Mouse (Mus musculus): ENCODE measurements around the gene Prr7. TPM values are rescaled to one million over a fixed set of nuclear protein-coding genes. Genes with fewer than 3 reads are reported as not detected.
A peak's percentile ranks its signal among the peaks of the same experiment; 100 is the strongest.
"Not testable (repeated sequence)": the region's sequence is repeated elsewhere in the genome, so short reads cannot be mapped to it uniquely, and the experiment has no call there.

Gene Prr7
- polyA plus RNA-seq, 1 experiment from 2014 or later = 6.3 TPM

- 81% methylated on average over 12 of the region's 12 CpGs for WGBS
- ATAC-seq (ENCODE audit: low FRiP score) (no peak), DNase-seq (ENCODE audit: low spot score) (no peak)
Observed at GRCm38 (mm10) chr13:55429226-55429888, 34.7 kb upstream of the Prr7 start.

DNA sequence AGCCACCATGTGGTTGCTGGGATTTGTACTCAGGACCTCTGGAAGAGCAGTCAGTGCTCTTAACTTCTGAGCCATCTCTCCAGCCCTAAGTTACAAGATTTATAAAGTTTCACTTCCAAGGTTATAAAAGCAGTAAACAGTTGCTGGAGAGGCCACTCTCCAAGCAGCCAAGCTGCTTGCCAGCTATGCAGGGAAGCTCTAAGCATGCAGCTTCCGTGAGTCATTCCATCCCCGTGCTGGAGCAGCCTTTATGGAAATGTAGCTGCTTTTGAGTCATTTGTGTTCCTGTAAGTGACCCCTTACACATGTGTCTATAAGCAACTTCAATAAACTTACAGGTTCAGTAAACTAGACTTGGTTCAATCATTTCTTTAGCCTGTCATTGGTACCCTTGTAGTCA is 33.5 kb upstream of the Prr7 start:
- H3K36me3 ChIP-seq (replicated peaks; ENCODE audit: control insufficient read depth, insufficient read depth) = no peaks in the 10 kb centered on the region
- no peak overlapping the region for H3K4me3 ChIP-seq (replicated peaks; ENCODE audit: low read length)
- H3K4me2 ChIP-seq (replicated peaks) = no peak overlapping the region
- H3K4me1 ChIP-seq (replicated peaks; ENCODE audit: control insufficient read depth, insufficient read depth, low read length) = no peaks in the 10 kb centered on the region
- no peak overlapping the region for H3K9ac ChIP-seq
- H3K9me3 ChIP-seq (ENCODE audit: control insufficient read depth, low read length) = no peaks in the 10 kb centered on the region
- ATAC-seq (ENCODE audit: low FRiP score) (no peak), DNase-seq (ENCODE audit: low spot score) (no peak)
- no peak overlapping the region for H3K27ac ChIP-seq
- 91% methylated on average over 2 of the region's 2 CpGs for WGBS
- no peaks in the 10 kb centered on the region for H3K27me3 ChIP-seq (ENCODE audit: control insufficient read depth, insufficient read depth, low read length)

More at GRCm38 (mm10) chr13:55429226-55429888, 34.7 kb upstream of the Prr7 start:
- no peak overlapping the region for H3K27ac ChIP-seq
- no peaks in the 10 kb centered on the region for H3K9me3 ChIP-seq (ENCODE audit: control insufficient read depth, low read length)
- no peaks in the 10 kb centered on the region for H3K4me1 ChIP-seq (replicated peaks; ENCODE audit: control insufficient read depth, insufficient read depth, low read length)
- H3K4me2 ChIP-seq (replicated peaks) = no peak overlapping the region
- no peaks in the 10 kb centered on the region for H3K27me3 ChIP-seq (ENCODE audit: control insufficient read depth, insufficient read depth, low read length)
- H3K4me3 ChIP-seq (replicated peaks; ENCODE audit: low read length) = no peak overlapping the region
- no peaks in the 10 kb centered on the region for H3K36me3 ChIP-seq (replicated peaks; ENCODE audit: control insufficient read depth, insufficient read depth)
- H3K9ac ChIP-seq = no peak overlapping the region

DNA sequence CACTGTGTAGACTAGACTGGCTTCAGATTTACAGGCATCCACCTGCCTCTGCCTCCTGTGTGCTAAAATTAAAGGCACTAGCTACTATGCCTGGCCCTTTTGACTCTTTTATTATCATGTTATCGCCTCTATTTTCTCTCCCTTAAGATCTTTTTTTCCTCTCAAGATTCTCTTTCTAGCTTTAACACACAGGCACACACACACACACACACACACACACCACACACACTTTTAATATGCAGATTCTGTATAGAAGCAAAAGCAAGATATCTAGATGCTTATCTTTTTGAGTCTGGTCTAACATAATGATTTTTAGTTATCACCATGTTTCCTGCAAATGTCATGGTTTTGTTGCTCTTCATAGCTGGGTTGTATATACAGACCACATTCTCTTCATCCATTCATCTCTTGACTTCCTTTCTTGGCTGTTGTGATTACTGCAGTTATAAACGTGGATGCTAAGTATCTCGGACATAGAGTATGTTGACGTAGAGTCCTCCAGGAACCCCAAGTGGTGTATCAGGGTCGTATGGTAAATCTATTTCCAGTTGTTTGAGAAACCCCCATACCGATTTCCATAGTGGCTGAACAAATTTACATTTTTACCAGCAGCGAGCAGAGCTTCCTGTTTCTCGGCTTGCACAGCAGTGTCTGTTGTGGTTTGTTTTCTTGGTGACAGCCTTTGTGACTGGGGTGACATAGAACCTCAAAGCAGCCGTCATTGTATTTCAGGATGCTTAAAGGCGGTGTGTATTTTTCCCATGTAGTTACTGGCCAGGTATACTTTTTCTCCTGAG is 32.0 kb upstream of the Prr7 start:
- Histone ChIP-seq H3K4me1 (replicated peaks; ENCODE audit: control insufficient read depth, insufficient read depth, low read length) (no peaks in the 10 kb centered on the region), H3K9ac (no peak overlapping the region), H3K27ac (no peak overlapping the region), H3K4me2 (replicated peaks) (no peak overlapping the region), H3K36me3 (replicated peaks; ENCODE audit: control insufficient read depth, insufficient read depth) (no peaks in the 10 kb centered on the region), H3K27me3 (ENCODE audit: control insufficient read depth, insufficient read depth, low read length) (no peaks in the 10 kb centered on the region), H3K9me3 (ENCODE audit: control insufficient read depth, low read length) (no peaks in the 10 kb centered on the region), H3K4me3 (replicated peaks; ENCODE audit: low read length) (no peak overlapping the region)
- DNase-seq (ENCODE audit: low spot score) (no peak), ATAC-seq (ENCODE audit: low FRiP score) (no peak)
- WGBS = 79% methylated on average over 10 of the region's 10 CpGs

DNA sequence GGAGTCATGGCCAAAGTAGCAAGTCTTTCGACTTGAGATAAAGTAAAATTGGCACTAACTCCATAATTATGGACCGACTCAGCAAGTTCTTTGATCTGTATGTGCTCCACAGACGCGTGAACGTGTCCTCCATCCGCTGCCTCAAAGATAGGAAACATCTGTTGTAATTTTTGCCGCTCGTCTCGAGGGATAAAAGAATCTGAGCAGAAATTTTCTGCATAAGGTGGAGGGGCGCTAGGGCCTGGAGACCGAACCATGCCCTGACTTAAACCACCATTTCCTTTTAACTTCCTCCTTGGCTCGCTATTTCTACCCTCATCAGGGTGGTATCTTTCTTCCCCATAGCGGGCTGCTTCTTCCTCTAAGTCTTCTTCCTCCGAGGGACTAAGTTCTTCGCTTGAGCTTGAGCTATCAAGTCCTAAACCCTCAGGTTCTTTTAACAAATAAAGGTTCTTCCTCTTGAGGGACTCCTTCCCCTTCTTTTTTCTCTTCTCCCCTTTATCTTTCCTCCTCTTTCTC is 26.9 kb upstream of the Prr7 start:
- H3K9ac ChIP-seq; H3K9me3 ChIP-seq (ENCODE audit: control insufficient read depth, low read length); DNase-seq (ENCODE audit: low spot score); H3K36me3 ChIP-seq (replicated peaks; ENCODE audit: control insufficient read depth, insufficient read depth); ATAC-seq (ENCODE audit: low FRiP score); H3K4me3 ChIP-seq (replicated peaks; ENCODE audit: low read length); H3K4me2 ChIP-seq (replicated peaks); H3K27me3 ChIP-seq (ENCODE audit: control insufficient read depth, insufficient read depth, low read length); H3K27ac ChIP-seq; H3K4me1 ChIP-seq (replicated peaks; ENCODE audit: control insufficient read depth, insufficient read depth, low read length): not testable (repeated sequence)
- 88% methylated on average over 14 of the region's 15 CpGs for WGBS

- DNase-seq (ENCODE audit: low spot score) (no peak), ATAC-seq (ENCODE audit: low FRiP score) (no peak)
- peaks cover 18% of the 10 kb centered on the region for H3K4me1 ChIP-seq (replicated peaks; ENCODE audit: control insufficient read depth, insufficient read depth, low read length)
- peak overlapping the region; percentile 67 for H3K9ac ChIP-seq
- no peaks in the 10 kb centered on the region for H3K9me3 ChIP-seq (ENCODE audit: control insufficient read depth, low read length)
- H3K27ac ChIP-seq = peak overlapping the region; percentile 95
- 46% methylated on average over 9 of the region's 9 CpGs for WGBS
- H3K4me3 ChIP-seq (replicated peaks; ENCODE audit: low read length) = peak overlapping the region; percentile 70
- H3K36me3 ChIP-seq (replicated peaks; ENCODE audit: control insufficient read depth, insufficient read depth) = no peaks in the 10 kb centered on the region
- no peaks in the 10 kb centered on the region for H3K27me3 ChIP-seq (ENCODE audit: control insufficient read depth, insufficient read depth, low read length)
- peak overlapping the region; percentile 69 for H3K4me2 ChIP-seq (replicated peaks)
Observed at GRCm38 (mm10) chr13:55443799-55444285, 20.2 kb upstream of the Prr7 start.

DNA sequence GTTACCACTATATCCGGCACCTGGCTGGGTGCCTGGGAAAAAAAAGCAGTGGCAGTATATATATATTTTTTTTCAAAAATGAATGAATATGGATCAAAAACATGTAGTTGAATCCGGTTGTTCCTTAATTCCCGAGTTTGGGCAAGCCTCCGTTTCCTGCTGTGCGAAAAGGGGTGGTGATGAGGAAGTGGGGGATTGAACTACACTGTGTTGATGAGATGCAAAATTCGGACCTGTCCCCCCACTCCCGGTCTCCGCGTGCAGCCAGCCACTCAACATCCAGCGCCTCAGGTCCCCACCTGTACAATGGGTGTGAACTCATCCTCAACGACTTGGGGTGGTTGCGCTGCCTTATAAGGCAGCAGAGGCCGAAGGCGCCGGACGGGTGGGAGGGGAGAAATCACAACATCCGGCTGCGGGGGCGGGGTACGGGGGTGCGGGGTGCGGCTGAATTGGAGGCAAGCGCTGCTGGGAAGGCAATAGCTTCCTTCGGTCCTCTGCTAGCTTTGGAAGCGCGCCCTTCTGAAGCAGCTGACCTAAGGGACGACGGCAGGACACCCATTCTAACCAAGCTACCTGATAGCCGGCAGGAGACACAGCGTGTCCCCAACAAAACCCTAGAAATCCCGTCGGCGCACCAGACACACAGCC is 19.7 kb upstream of the Prr7 start:
- H3K9ac ChIP-seq = peak overlapping the region; percentile 67
- ATAC-seq (ENCODE audit: low FRiP score) = peak; percentile 81
- H3K36me3 ChIP-seq (replicated peaks; ENCODE audit: control insufficient read depth, insufficient read depth) = no peaks in the 10 kb centered on the region
- DNase-seq (ENCODE audit: low spot score) = no peak
- H3K27me3 ChIP-seq (ENCODE audit: control insufficient read depth, insufficient read depth, low read length) = no peaks in the 10 kb centered on the region
- H3K4me1 ChIP-seq (replicated peaks; ENCODE audit: control insufficient read depth, insufficient read depth, low read length) = peaks cover 18% of the 10 kb centered on the region
- H3K27ac ChIP-seq = peak overlapping the region; percentile 95
- peak overlapping the region; percentile 70 for H3K4me3 ChIP-seq (replicated peaks; ENCODE audit: low read length)
- H3K4me2 ChIP-seq (replicated peaks) = peak overlapping the region; percentile 69
- WGBS = 1% methylated on average over 33 of the region's 33 CpGs
- no peaks in the 10 kb centered on the region for H3K9me3 ChIP-seq (ENCODE audit: control insufficient read depth, low read length)

DNA sequence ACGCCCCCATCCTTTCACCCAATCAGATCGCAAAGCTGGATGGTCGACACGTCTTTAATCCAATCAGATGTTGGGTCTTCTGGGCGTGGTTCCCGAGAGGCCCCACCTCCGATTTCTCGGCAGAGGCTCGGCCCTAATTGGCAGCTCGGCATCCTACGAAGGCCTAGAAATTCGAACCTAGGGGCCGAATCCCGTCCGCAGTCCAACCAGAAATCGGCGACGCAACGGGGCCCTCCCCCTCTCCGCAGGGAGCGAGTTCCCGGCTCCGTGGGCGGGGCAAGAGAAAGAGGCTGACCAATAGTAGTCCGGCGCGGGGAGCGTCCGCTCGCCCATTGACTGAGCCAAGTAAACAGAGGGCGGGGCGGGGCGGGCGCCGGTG is 19.1 kb upstream of the Prr7 start, which contains the start of gene Grk6:
Gene Grk6, plus strand, starts transcription at position 136 of the 379 bp plus-strand sequence.
- peak within 1 kb of the TSS; percentile 70 for H3K4me3 ChIP-seq (replicated peaks; ENCODE audit: low read length)
- 0 out of 2 replicates have a peak, but pooled peaks cover 3% of the 10 kb centered on the region for H3K36me3 ChIP-seq (replicated peaks; ENCODE audit: control insufficient read depth, insufficient read depth)
- WGBS = under 1% methylated on average over 33 of the region's 35 CpGs
- peaks cover 18% of the 10 kb centered on the region for H3K4me1 ChIP-seq (replicated peaks; ENCODE audit: control insufficient read depth, insufficient read depth, low read length)
- peak within 1 kb of the TSS; percentile 95 for H3K27ac ChIP-seq
- H3K9ac ChIP-seq = peak within 1 kb of the TSS; percentile 91
- H3K4me2 ChIP-seq (replicated peaks) = peak within 1 kb of the TSS; percentile 69
- peak; percentile 96 for ATAC-seq (ENCODE audit: low FRiP score)
- DNase-seq (ENCODE audit: low spot score) = peak; percentile 98
- H3K27me3 ChIP-seq (ENCODE audit: control insufficient read depth, insufficient read depth, low read length) = no peaks in the 10 kb centered on the region
- no peaks in the 10 kb centered on the region for H3K9me3 ChIP-seq (ENCODE audit: control insufficient read depth, low read length)

DNA sequence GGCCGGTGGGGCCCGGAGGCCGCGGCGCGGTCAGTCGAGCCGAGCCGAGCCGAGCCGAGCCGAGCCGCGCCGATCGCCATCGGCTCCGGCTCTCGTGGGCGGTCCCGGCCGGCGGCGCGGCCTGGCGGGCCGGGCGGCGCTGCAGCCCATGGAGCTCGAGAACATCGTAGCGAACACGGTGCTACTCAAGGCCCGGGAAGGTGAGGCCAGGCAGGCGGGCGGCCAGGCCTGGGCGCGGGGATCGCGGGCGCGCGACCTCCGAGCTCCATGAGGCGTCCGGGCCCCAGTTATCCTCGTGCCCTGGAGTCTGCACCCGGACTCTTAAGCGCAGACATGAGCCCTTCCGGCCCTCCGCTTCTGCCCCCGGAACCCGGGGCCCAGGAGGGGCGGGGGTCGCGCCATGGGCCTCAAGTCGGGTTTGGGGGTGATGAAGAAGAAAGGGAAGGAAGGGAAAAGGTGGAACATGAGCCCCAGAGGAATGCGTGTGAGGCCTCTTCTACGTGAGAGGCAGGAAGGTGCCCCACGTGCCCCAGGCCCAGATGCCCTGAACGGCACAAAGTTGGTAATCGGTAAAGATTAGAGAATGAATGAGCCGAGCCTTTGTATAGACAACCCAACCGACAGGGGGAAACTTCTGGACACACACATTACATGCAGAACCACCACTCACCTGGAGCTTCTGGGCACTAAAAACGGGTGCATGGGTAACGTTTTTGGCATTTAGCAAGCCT is 18.5 kb upstream of the Prr7 start:
- Histone ChIP-seq H3K4me3 (replicated peaks; ENCODE audit: low read length) (peak overlapping the region; percentile 70), H3K9ac (peak overlapping the region; percentile 91), H3K4me1 (replicated peaks; ENCODE audit: control insufficient read depth, insufficient read depth, low read length) (peaks cover 18% of the 10 kb centered on the region), H3K4me2 (replicated peaks) (peak overlapping the region; percentile 67), H3K27me3 (ENCODE audit: control insufficient read depth, insufficient read depth, low read length) (no peaks in the 10 kb centered on the region), H3K9me3 (ENCODE audit: control insufficient read depth, low read length) (no peaks in the 10 kb centered on the region), H3K36me3 (replicated peaks; ENCODE audit: control insufficient read depth, insufficient read depth) (peaks cover 5% of the 10 kb centered on the region), H3K27ac (peak overlapping the region; percentile 95)
- ATAC-seq (ENCODE audit: low FRiP score) (no peak), DNase-seq (ENCODE audit: low spot score) (no peak)
- under 1% methylated on average over 48 of the region's 66 CpGs for WGBS
